Mouse (Mus musculus): ENCODE data around the gene Procr.

Procr gene

GRCm38 (mm10) chr2:155804053-155804452, 53.1 kb downstream of the Procr start:
- DNase-seq (ENCODE audit: low spot score in 2 of 2): no peak
